Mouse (Mus musculus): ENCODE measurements around the gene Wwox. TPM values are rescaled to one million over a fixed set of nuclear protein-coding genes. Genes with fewer than 3 reads are reported as not detected.

The Wwox gene
- polyA plus RNA-seq, 1 experiment, result 17.3 TPM

DNA sequence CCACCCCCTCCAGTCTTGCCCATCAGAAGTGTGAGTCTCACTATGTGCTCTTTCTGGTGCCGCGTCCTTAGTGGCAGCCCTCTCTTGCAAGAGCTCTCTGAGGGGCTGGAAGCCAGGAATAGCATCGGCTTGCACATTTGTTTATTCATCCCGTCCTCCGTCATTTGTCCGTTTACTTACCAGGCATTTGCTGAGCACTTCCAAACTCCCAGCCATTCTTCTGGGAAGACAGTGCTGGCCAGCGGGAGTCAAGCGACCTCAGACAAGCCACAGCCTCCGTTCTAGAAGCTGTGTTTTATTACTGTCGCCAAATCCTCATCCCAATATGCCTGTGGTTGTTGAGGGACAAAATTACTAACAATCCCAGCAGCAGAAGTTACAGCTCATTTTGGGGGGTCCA is 241.7 kb downstream of the Wwox start:
- no peak for TF ChIP-seq POLR2A (IDR thresholded peaks at IDR 0.05; ENCODE audit: extremely low read depth, insufficient read depth, low read length)
- TF ChIP-seq CTCF (IDR thresholded peaks at IDR 0.05; ENCODE audit: extremely low read depth, insufficient read depth, low read length), result no peak
- Histone ChIP-seq H3K4me1 (ENCODE audit: control insufficient read depth, insufficient read depth, low read length) (no peaks in the 10 kb centered on the region; the same call in 1 of the 2 replicates), H3K4me3 (ENCODE audit: insufficient read depth, low read length) (no peak overlapping the region), H3K27ac (ENCODE audit: insufficient read depth, low read length) (no peak overlapping the region)

DNA sequence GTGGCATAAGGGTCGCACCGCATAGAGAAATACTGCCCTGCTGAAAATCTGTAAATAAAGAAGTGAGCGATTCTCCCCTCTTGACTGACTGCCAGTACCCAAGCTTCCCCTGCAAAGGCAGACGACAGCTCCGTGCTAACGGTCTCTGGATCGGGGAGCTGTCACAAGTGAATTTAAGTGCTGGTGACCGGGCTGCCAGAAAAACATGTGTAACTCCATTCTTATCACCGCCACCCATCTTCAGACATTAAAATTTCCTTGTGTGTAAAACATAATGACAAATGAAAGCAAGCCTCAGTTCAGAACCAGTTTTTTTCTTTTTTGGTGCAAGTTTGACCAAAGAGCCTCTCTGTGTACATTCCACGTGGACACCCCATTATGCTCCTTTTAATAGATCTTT is 242.7 kb downstream of the Wwox start:
- no peak for TF ChIP-seq POLR2A (IDR thresholded peaks at IDR 0.05; ENCODE audit: extremely low read depth, insufficient read depth, low read length)
- TF ChIP-seq CTCF (IDR thresholded peaks at IDR 0.05; ENCODE audit: extremely low read depth, insufficient read depth, low read length), result no peak
- Histone ChIP-seq H3K4me3 (ENCODE audit: insufficient read depth, low read length) (no peak overlapping the region), H3K27ac (ENCODE audit: insufficient read depth, low read length) (no peak overlapping the region), H3K4me1 (ENCODE audit: control insufficient read depth, insufficient read depth, low read length) (no peaks in the 10 kb centered on the region; the same call in 1 of the 2 replicates)

DNA sequence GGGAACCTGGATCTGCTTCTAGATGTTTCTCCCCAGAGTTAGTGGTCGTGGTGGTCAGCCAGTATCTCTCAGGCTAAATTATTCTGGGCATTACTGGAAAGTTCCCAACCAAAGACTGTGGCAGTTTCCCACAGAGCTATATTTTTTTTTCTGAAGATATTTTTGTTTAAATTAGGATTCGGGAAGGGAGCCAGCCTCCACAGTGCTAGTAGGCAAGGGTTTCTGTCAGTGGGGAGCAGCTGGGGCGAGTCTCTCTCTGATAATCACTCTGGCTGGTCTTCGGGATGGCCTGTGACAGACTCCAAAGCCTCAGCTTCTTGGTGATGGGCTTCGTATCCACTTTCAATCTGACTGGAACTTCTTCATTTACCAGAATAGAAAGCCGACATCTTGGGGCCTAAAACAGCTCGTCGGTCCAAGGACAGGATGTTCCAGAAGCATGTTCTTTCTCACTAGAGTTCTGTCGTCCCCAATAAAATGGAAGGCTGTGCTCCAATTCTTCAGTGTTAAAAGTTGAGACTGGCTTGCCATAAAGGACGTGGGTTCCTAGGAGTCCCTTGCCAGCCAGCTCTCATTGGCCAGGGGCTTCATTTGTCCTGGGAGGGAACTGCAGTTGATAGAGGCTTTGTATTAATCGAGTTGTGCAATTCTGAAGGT is 244.7 kb downstream of the Wwox start:
- Histone ChIP-seq H3K4me3 (ENCODE audit: insufficient read depth, low read length) (no peak overlapping the region), H3K27ac (ENCODE audit: insufficient read depth, low read length) (no peak overlapping the region), H3K4me1 (ENCODE audit: control insufficient read depth, insufficient read depth, low read length) (no peaks in the 10 kb centered on the region; the same call in 1 of the 2 replicates)
- TF ChIP-seq POLR2A (IDR thresholded peaks at IDR 0.05; ENCODE audit: extremely low read depth, insufficient read depth, low read length) (no peak), CTCF (IDR thresholded peaks at IDR 0.05; ENCODE audit: extremely low read depth, insufficient read depth, low read length) (no peak)

DNA sequence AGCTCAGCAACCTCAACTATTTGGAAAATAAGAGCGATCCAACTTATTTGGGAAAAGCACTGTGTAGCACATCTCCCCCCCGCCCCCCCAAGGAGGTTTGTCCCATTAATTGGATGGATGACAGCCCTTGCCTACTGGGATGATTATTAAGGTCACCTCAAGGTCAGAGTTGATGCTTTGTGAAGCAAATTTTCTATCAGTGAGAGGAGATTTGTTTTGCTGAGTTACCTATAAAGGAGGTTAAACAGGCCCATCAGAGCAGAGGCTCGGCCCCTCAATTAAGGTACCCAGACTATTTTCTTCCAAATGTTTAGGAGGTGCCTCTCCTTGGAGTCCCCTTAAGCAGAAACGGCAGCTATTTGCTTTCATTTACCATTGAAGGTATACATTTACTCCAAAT is 247.0 kb downstream of the Wwox start:
- H3K4me3 ChIP-seq (ENCODE audit: insufficient read depth, low read length), result no peak overlapping the region
- H3K4me1 ChIP-seq (ENCODE audit: control insufficient read depth, insufficient read depth, low read length), result no peaks in the 10 kb centered on the region; the same call in 1 of the 2 replicates
- TF ChIP-seq POLR2A (IDR thresholded peaks at IDR 0.05; ENCODE audit: extremely low read depth, insufficient read depth, low read length) (no peak), CTCF (IDR thresholded peaks at IDR 0.05; ENCODE audit: extremely low read depth, insufficient read depth, low read length) (no peak)
- no peak overlapping the region for H3K27ac ChIP-seq (ENCODE audit: insufficient read depth, low read length)

DNA sequence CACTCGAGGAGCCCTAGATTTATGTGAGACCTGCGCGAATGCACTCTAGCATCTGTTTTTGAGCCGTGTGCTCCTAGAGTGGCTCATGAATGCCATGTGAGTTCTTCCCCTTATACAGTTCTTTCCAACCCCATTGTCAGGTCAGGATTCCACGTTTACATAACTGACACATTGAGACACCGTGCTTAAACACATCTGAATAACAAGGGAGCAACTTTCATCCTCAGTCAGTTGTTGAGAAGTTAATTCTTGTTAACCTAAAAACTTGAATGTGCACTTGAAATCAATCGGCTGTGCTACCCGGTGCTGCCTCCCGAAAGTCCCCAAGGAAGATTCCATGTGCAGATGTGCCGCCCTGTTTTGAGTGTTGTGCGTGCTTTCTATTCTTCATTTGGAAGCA is 249.3 kb downstream of the Wwox start:
- H3K27ac ChIP-seq (ENCODE audit: insufficient read depth, low read length), result no peak overlapping the region
- TF ChIP-seq CTCF (IDR thresholded peaks at IDR 0.05; ENCODE audit: extremely low read depth, insufficient read depth, low read length), result no peak
- no peak for TF ChIP-seq POLR2A (IDR thresholded peaks at IDR 0.05; ENCODE audit: extremely low read depth, insufficient read depth, low read length)
- H3K4me3 ChIP-seq (ENCODE audit: insufficient read depth, low read length), result no peak overlapping the region
- no peaks in the 10 kb centered on the region; the same call in 1 of the 2 replicates for H3K4me1 ChIP-seq (ENCODE audit: control insufficient read depth, insufficient read depth, low read length)

DNA sequence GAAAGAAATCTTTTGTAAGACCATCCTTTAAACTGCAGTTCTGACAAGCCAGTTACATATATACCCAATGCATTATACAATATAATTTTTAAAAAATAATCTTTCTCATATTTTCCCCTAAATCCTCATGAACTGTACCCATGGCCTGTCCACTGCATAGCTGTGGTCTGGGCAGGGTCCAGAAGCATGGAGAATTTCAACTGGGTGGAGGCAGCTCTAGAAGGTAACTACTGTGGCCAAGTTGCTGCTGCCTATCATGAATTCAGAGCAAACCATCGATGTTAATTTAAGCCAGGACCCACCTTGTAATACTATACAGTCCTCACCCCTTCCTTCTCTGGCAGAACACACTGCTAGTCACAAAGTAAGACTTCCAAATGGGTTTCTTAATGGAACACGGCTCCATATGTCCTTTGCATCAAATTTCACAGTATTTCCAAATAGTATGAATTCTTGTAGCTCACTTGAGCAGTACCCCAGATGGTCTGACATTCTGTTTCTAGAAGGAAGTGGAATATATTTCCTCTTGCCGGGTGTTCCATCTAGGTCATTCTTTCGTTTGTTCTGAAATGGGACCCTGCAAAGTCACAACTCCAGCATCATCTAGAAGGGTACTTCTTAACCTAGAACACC is 255.2 kb downstream of the Wwox start:
- no peaks in the 10 kb centered on the region for H3K4me1 ChIP-seq (ENCODE audit: control insufficient read depth, insufficient read depth, low read length)
- no peak overlapping the region for H3K4me3 ChIP-seq (ENCODE audit: insufficient read depth, low read length)
- TF ChIP-seq CTCF (IDR thresholded peaks at IDR 0.05; ENCODE audit: extremely low read depth, insufficient read depth, low read length), result no peak
- no peak for TF ChIP-seq POLR2A (IDR thresholded peaks at IDR 0.05; ENCODE audit: extremely low read depth, insufficient read depth, low read length)
- no peak overlapping the region for H3K27ac ChIP-seq (ENCODE audit: insufficient read depth, low read length)

DNA sequence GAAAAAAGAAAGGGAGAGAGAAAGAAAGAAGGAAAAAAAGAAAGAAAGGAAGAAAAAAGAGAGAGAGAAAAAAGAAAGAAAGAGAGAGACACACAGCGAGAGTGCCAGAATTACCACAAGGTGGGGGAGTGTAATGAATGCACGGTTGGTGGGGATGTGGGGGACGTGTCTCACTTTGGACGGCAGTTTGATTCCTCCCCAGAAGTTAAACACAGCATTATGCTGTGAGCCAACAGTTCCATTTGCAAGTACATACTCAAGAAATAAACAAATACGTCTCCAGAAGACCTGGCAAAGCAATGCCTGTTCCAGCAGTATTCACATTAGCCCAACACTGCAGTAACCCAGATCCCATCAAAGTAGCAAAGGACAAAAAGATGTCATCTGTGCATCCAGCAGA is 264.1 kb downstream of the Wwox start:
- Histone ChIP-seq H3K4me1 (ENCODE audit: control insufficient read depth, insufficient read depth, low read length) (no peaks in the 10 kb centered on the region), H3K4me3 (ENCODE audit: insufficient read depth, low read length) (no peak overlapping the region), H3K27ac (ENCODE audit: insufficient read depth, low read length) (no peak overlapping the region)
- TF ChIP-seq POLR2A (IDR thresholded peaks at IDR 0.05; ENCODE audit: extremely low read depth, insufficient read depth, low read length) (no peak), CTCF (IDR thresholded peaks at IDR 0.05; ENCODE audit: extremely low read depth, insufficient read depth, low read length) (no peak)

DNA sequence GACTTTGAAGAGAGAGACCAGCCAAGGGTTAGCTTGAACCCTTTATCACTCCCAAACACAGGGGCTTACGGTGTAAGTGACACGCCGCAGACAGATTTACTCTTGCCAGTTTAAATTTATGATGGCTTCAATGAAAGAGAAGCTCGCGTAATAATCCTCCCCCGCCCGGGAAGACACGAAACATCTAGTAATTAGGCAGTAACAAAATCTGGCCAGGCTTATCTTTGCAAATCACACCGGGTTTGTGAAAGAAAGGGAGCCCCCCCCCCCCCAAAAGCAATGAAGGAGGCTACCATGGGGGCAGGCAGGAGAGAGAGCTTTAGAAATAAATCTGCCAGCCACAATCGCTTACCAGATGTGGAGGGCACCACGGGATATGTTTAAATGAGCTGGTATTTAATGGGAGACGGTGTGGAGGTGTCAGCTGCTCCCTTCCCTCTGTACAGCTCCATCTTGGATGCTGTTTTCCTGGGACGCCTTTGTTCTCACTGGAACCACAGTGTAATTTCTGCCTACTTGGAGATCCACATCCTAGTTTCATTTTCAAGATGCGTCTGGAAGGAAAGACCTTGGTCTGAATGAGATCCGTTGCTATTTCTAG is 268.2 kb downstream of the Wwox start:
- H3K4me3 ChIP-seq (ENCODE audit: insufficient read depth, low read length), result no peak overlapping the region
- no peak overlapping the region for H3K27ac ChIP-seq (ENCODE audit: insufficient read depth, low read length)
- TF ChIP-seq POLR2A (IDR thresholded peaks at IDR 0.05; ENCODE audit: extremely low read depth, insufficient read depth, low read length) (no peak), CTCF (IDR thresholded peaks at IDR 0.05; ENCODE audit: extremely low read depth, insufficient read depth, low read length) (no peak)
- no peaks in the 10 kb centered on the region for H3K4me1 ChIP-seq (ENCODE audit: control insufficient read depth, insufficient read depth, low read length)

DNA sequence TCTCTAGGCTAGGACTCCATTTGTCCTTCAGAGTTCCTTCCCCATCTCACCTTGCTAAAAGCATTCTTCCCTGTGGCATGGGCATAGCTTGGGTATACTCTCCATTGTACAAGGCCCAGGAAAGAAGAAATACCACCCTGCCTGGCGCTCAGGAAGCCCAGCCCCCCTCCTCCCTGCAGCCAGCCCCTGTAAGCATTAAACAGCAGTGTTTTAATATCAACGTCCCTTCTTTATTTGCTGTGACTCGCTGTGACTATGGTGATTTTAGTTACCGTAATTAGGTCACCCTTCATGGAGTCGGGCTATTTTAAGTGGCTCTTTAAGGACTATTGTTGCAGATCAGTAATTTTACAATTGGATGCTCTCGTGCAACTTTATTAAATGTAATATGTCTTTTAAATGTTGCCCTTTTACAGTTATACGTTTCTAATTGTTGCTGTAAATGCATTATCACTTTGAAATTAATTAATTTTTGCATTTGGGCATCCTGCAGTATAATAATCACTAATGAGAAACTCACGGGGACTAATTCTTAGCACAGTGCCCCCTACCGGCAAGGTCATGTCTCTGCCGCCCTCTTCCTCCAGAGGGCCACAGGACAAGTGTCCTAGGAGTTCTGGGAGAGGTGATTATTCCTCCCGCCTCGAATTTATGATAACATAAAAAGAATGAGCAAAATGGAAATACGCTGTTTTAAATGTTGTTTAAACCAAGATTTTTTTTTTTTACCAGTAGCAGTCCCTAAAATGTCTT is 276.0 kb downstream of the Wwox start:
- Histone ChIP-seq H3K4me3 (ENCODE audit: insufficient read depth, low read length) (no peak overlapping the region), H3K27ac (ENCODE audit: insufficient read depth, low read length) (no peak overlapping the region), H3K4me1 (ENCODE audit: control insufficient read depth, insufficient read depth, low read length) (no peaks in the 10 kb centered on the region)
- no peak for TF ChIP-seq POLR2A (IDR thresholded peaks at IDR 0.05; ENCODE audit: extremely low read depth, insufficient read depth, low read length)
- TF ChIP-seq CTCF (IDR thresholded peaks at IDR 0.05; ENCODE audit: extremely low read depth, insufficient read depth, low read length), result peak; percentile 40
